Mouse (Mus musculus): ENCODE data around the gene Slit3. TPM values are rescaled to one million over a fixed set of nuclear protein-coding genes. Genes with fewer than 3 reads are reported as not detected.

Slit3 gene
- polyA plus RNA-seq, 1 experiment from 2014 or later = 4.5 TPM

DNA sequence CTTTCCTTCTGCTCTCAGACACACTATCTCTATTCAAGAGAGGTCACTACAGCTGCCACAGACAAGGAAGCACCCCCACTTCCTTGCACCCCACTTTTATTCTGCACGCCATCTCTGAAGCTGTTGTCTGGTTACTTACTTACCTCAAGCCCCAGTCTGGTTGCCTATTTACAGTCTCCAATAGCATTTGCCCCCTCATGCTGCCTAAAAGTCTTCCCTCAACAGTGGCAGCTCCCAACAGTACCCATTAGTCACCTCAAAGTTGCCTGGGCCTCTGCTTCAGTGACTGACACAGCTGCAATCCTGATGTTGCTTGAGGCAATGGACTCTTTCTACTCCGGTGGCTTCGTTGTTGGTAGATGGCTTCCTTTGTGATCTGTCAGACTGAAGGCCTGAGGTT, 42.4 kb downstream of the Slit3 start:
- H3K9ac ChIP-seq (ENCODE audit: low read depth, low read length) = no peak overlapping the region
- no peak overlapping the region for H3K27ac ChIP-seq (ENCODE audit: low read length)
- 97% methylated on average over 3 of the region's 3 CpGs for WGBS
- no peak overlapping the region for H3K4me2 ChIP-seq (ENCODE audit: low read length)
- no peak overlapping the region for H3K4me3 ChIP-seq (ENCODE audit: low read depth, low read length)
- no peaks in the 10 kb centered on the region for H3K36me3 ChIP-seq (ENCODE audit: control insufficient read depth, insufficient read depth, low read length)
- ATAC-seq = no peak
- no peaks in the 10 kb centered on the region for H3K9me3 ChIP-seq (replicated peaks; ENCODE audit: control insufficient read depth, low read length, poor library complexity, severe bottlenecking)
- no peaks in the 10 kb centered on the region for H3K4me1 ChIP-seq (ENCODE audit: control insufficient read depth, insufficient read depth, low read length)
- H3K27me3 ChIP-seq (ENCODE audit: control insufficient read depth, insufficient read depth, low read depth, low read length) = no peaks in the 10 kb centered on the region

DNA sequence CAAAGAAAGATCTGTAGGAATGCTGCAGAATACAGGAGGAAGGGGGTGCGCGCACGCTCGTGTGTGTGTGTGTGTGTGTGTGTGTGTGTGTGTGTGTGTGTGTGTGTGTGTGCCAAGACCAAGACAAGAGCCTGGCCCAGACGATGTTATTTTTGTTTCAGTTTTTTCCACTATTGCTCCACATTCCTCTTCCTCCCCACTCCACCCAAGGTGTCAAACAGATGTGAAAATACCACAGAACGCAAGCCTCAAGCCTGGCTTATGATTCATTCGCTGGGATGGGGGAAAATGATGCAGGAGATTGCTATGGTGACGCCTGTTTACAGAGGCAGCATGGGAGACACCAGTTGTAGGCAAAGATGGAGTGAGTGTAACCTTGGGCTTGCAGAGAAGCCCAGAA, 46.2 kb downstream of the Slit3 start:
- no peak overlapping the region for H3K9ac ChIP-seq (ENCODE audit: low read depth, low read length)
- no peaks in the 10 kb centered on the region for H3K9me3 ChIP-seq (replicated peaks; ENCODE audit: control insufficient read depth, low read length, poor library complexity, severe bottlenecking)
- 89% methylated on average over 6 of the region's 8 CpGs for WGBS
- ATAC-seq = no peak
- no peaks in the 10 kb centered on the region for H3K4me1 ChIP-seq (ENCODE audit: control insufficient read depth, insufficient read depth, low read length)
- H3K4me2 ChIP-seq (ENCODE audit: low read length) = no peak overlapping the region
- H3K36me3 ChIP-seq (ENCODE audit: control insufficient read depth, insufficient read depth, low read length) = no peaks in the 10 kb centered on the region
- no peak overlapping the region for H3K27ac ChIP-seq (ENCODE audit: low read length)
- no peaks in the 10 kb centered on the region for H3K27me3 ChIP-seq (ENCODE audit: control insufficient read depth, insufficient read depth, low read depth, low read length)
- no peak overlapping the region for H3K4me3 ChIP-seq (ENCODE audit: low read depth, low read length)

DNA sequence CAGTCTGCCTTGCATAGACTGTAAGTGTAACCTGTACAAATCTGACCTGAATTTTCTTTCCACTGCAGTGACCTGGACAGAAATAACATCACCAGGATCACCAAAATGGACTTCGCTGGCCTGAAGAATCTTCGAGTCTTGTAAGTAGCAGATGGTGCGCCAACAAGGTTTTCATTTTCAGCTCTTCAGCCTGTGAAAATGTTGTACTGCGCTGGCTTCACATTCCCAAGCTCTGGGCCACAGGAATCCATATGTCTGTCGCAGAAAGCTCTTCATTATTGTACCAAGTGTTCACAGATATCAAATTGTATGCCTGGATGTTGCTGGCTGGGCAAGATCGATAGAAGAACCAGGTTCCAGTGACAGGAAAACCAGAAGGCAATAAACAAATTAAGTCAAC, 50.5 kb downstream of the Slit3 start:
- Histone ChIP-seq H3K27ac (ENCODE audit: low read length) (no peak overlapping the region), H3K36me3 (ENCODE audit: control insufficient read depth, insufficient read depth, low read length) (no peaks in the 10 kb centered on the region), H3K9ac (ENCODE audit: low read depth, low read length) (no peak overlapping the region), H3K9me3 (replicated peaks; ENCODE audit: control insufficient read depth, low read length, poor library complexity, severe bottlenecking) (no peaks in the 10 kb centered on the region), H3K4me1 (ENCODE audit: control insufficient read depth, insufficient read depth, low read length) (no peaks in the 10 kb centered on the region), H3K4me3 (ENCODE audit: low read depth, low read length) (no peak overlapping the region), H3K27me3 (ENCODE audit: control insufficient read depth, insufficient read depth, low read depth, low read length) (no peaks in the 10 kb centered on the region), H3K4me2 (ENCODE audit: low read length) (no peak overlapping the region)
- 92% methylated on average over 6 of the region's 6 CpGs for WGBS
- ATAC-seq = no peak

DNA sequence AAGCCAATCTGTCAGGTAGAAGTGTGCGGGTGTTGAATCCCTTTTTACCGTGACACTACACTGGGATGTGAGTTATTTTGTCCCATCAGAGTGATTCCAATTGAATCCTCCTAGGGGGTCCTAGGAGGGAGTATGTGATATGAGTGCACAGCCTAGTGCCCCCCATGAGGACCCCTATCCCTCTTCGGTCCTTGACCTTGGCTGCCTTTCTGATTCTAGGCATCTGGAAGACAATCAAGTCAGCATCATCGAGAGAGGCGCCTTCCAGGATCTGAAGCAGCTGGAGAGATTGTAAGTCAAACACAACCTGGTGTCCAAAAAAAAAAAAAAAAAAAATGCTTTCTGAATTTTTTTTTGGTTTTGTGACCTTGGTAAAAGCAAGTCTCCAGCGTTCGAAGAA, 56.5 kb downstream of the Slit3 start:
- no peak overlapping the region for H3K9ac ChIP-seq (ENCODE audit: low read depth, low read length)
- H3K4me2 ChIP-seq (ENCODE audit: low read length) = no peak overlapping the region
- ATAC-seq = no peak
- WGBS = 90% methylated on average over 7 of the region's 7 CpGs
- H3K27ac ChIP-seq (ENCODE audit: low read length) = no peak overlapping the region
- H3K36me3 ChIP-seq (ENCODE audit: control insufficient read depth, insufficient read depth, low read length) = no peaks in the 10 kb centered on the region
- H3K4me3 ChIP-seq (ENCODE audit: low read depth, low read length) = no peak overlapping the region
- H3K4me1 ChIP-seq (ENCODE audit: control insufficient read depth, insufficient read depth, low read length) = no peaks in the 10 kb centered on the region
- no peaks in the 10 kb centered on the region for H3K9me3 ChIP-seq (replicated peaks; ENCODE audit: control insufficient read depth, low read length, poor library complexity, severe bottlenecking)
- no peaks in the 10 kb centered on the region for H3K27me3 ChIP-seq (ENCODE audit: control insufficient read depth, insufficient read depth, low read depth, low read length)

DNA sequence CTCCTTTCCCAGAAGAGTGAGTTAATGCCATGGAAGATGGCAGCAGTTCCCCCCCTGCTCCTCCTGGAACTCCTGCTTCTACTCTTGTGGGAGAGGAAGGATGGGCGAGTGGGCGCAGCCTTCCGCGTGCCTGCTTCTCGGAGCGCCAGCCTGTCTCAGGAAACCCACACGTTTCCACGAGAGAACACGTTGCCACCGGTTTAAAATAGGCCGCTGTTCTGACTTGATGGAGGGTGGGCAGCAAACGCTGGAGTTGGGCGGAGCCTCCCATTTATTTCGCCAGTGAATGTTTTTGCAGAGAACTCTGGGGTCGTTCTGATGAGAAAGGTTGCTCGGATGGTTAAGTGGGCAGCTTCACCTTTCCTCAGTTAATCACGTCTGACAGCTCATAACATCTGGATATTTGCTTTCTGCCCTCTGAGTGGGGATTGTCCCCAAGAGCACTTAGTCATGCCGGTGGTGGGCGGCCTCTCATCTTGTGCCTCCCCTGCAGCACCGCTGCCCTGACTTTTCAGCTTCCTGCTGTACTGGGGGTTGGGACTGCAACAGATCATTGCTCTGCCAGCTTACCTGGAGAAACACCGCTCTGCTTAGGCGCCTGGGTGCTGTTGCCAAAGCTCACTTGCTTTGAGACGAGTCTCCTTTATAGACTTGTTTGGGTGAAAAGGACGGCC, 57.3 kb downstream of the Slit3 start:
- H3K27ac ChIP-seq (ENCODE audit: low read length) = no peak overlapping the region
- no peaks in the 10 kb centered on the region for H3K4me1 ChIP-seq (ENCODE audit: control insufficient read depth, insufficient read depth, low read length)
- ATAC-seq = no peak
- H3K4me2 ChIP-seq (ENCODE audit: low read length) = no peak overlapping the region
- no peaks in the 10 kb centered on the region for H3K27me3 ChIP-seq (ENCODE audit: control insufficient read depth, insufficient read depth, low read depth, low read length)
- H3K9me3 ChIP-seq (replicated peaks; ENCODE audit: control insufficient read depth, low read length, poor library complexity, severe bottlenecking) = no peaks in the 10 kb centered on the region
- WGBS = 53% methylated on average over 24 of the region's 24 CpGs
- H3K36me3 ChIP-seq (ENCODE audit: control insufficient read depth, insufficient read depth, low read length) = no peaks in the 10 kb centered on the region
- H3K9ac ChIP-seq (ENCODE audit: low read depth, low read length) = no peak overlapping the region
- H3K4me3 ChIP-seq (ENCODE audit: low read depth, low read length) = no peak overlapping the region

DNA sequence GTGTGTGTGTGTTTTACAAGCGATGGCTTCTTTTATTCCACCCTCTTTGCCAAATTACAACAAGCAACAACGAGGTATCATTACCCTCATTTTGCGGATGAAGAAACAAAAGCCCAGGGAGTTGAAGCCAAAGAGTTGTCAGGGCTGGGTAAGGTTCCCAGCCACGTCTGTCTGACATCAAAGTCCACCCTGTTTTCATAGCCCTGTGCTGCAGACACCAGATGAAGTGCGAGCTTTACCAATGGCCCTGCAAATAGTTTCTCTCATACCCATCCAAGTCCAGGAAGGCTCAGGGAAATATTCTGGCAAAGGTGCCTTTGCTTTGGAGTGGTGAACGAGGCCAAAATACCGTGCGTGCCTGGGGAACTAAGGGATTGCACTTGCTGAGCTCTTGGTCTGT, 58.3 kb downstream of the Slit3 start:
- no peak overlapping the region for H3K27ac ChIP-seq (ENCODE audit: low read length)
- ATAC-seq = no peak
- H3K4me2 ChIP-seq (ENCODE audit: low read length) = no peak overlapping the region
- no peaks in the 10 kb centered on the region for H3K9me3 ChIP-seq (replicated peaks; ENCODE audit: control insufficient read depth, low read length, poor library complexity, severe bottlenecking)
- no peak overlapping the region for H3K9ac ChIP-seq (ENCODE audit: low read depth, low read length)
- no peaks in the 10 kb centered on the region for H3K27me3 ChIP-seq (ENCODE audit: control insufficient read depth, insufficient read depth, low read depth, low read length)
- H3K36me3 ChIP-seq (ENCODE audit: control insufficient read depth, insufficient read depth, low read length) = no peaks in the 10 kb centered on the region
- no peaks in the 10 kb centered on the region for H3K4me1 ChIP-seq (ENCODE audit: control insufficient read depth, insufficient read depth, low read length)
- WGBS = 74% methylated on average over 8 of the region's 8 CpGs
- H3K4me3 ChIP-seq (ENCODE audit: low read depth, low read length) = no peak overlapping the region

DNA sequence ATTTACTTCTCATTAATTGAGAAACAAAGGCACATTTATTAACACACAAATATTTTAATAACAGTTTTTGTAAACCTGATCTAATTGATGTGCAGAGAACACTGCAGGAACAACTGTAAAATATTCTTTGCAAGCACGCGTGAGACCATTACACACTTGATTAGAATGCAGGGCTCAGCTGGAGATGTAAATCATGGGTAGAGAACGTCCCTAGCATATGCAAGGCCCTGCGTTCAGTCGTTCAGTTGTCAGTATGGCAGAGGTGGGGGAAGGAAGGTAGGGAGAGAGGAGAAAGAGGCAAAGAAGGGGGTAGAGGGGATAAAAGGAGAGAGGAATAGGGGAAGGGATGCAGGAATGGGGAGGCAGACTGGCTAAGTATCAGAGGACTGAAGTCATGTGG, 61.9 kb downstream of the Slit3 start:
- H3K4me1 ChIP-seq (ENCODE audit: control insufficient read depth, insufficient read depth, low read length) = no peaks in the 10 kb centered on the region
- no peak for ATAC-seq
- 30% methylated on average over 5 of the region's 5 CpGs for WGBS

DNA sequence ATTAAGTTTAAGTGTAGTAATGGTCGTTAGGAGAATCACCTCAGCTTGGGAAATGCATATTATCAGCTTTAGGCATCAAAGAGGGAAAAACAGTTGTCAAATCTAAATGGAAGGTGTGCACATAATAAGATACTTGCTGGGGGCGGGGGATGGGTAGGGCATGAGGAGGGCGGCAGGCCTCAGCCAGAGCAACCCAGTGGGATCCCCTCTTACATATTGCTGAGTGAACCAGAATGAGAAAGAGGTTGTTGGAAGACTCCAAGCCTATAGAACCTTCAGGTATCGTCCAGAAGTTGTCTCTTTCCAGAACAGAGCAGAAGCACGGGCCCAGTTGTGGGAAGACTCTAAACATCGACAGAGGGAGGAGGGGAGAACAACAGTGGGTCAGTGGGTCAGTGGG, 73.8 kb downstream of the Slit3 start:
- Histone ChIP-seq H3K27me3 (ENCODE audit: control insufficient read depth, insufficient read depth, low read depth, low read length) (0 out of 2 replicates have a peak, but pooled peaks cover 3% of the 10 kb centered on the region), H3K4me3 (ENCODE audit: low read depth, low read length) (no peak overlapping the region), H3K4me1 (ENCODE audit: control insufficient read depth, insufficient read depth, low read length) (no peaks in the 10 kb centered on the region), H3K36me3 (ENCODE audit: control insufficient read depth, insufficient read depth, low read length) (no peaks in the 10 kb centered on the region), H3K9me3 (replicated peaks; ENCODE audit: control insufficient read depth, low read length, poor library complexity, severe bottlenecking) (no peaks in the 10 kb centered on the region), H3K27ac (ENCODE audit: low read length) (no peak overlapping the region), H3K9ac (ENCODE audit: low read depth, low read length) (no peak overlapping the region), H3K4me2 (ENCODE audit: low read length) (no peak overlapping the region)
- WGBS = 86% methylated on average over 6 of the region's 6 CpGs
- no peak for ATAC-seq

More for the DNA sequence above, 61.9 kb downstream of the Slit3 start:
- no peak overlapping the region for H3K27ac ChIP-seq (ENCODE audit: low read length)
- H3K36me3 ChIP-seq (ENCODE audit: control insufficient read depth, insufficient read depth, low read length) = no peaks in the 10 kb centered on the region
- no peak overlapping the region for H3K9ac ChIP-seq (ENCODE audit: low read depth, low read length)
- H3K9me3 ChIP-seq (replicated peaks; ENCODE audit: control insufficient read depth, low read length, poor library complexity, severe bottlenecking) = no peaks in the 10 kb centered on the region
- no peak overlapping the region for H3K4me2 ChIP-seq (ENCODE audit: low read length)
- H3K4me3 ChIP-seq (ENCODE audit: low read depth, low read length) = no peak overlapping the region
- no peaks in the 10 kb centered on the region for H3K27me3 ChIP-seq (ENCODE audit: control insufficient read depth, insufficient read depth, low read depth, low read length)

DNA sequence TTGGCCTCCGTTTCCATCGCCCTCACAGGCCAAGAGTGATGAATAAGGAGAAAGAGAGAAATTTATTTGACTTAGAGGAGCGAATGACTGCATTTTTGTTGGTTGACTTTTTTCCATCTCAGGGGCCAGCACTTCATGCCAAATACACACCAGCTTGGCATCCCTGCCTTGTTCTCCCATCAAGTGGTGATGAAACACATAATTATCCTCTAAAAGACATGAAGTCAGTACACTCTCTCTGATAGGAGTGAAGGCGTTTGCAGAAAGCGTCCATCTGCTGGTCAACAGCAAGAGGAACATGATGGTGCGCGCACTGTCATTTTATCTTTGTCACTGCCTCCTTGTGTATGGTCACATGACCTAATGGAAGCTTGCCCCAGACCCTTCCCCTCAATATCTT, 75.8 kb downstream of the Slit3 start:
- ATAC-seq = no peak
- Histone ChIP-seq H3K4me3 (ENCODE audit: low read depth, low read length) (no peak overlapping the region), H3K27me3 (ENCODE audit: control insufficient read depth, insufficient read depth, low read depth, low read length) (0 out of 2 replicates have a peak, but pooled peaks cover 8% of the 10 kb centered on the region), H3K4me1 (ENCODE audit: control insufficient read depth, insufficient read depth, low read length) (peaks cover under 1% of the 10 kb centered on the region; the same call in 1 of the 2 replicates), H3K36me3 (ENCODE audit: control insufficient read depth, insufficient read depth, low read length) (no peaks in the 10 kb centered on the region), H3K9ac (ENCODE audit: low read depth, low read length) (no peak overlapping the region), H3K27ac (ENCODE audit: low read length) (no peak overlapping the region), H3K4me2 (ENCODE audit: low read length) (no peak overlapping the region), H3K9me3 (replicated peaks; ENCODE audit: control insufficient read depth, low read length, poor library complexity, severe bottlenecking) (no peaks in the 10 kb centered on the region)
- WGBS = 85% methylated on average over 7 of the region's 7 CpGs

All from midbrain, embryonic 16.5 days (tissue).